Mouse (Mus musculus) bone marrow macrophage, adult 2 months (primary cell): ENCODE measurements around the gene Coro2a.
"Not testable (repeated sequence)": the region's sequence is repeated elsewhere in the genome, so short reads cannot be mapped to it uniquely, and the experiment has no call there.

Source experiments
- CTCF ChIP-seq: IDR thresholded peaks from 2 replicates; pipeline ENCODE4 v1.5.1; 2012; ENCODE audit warnings: low read depth, mild to moderate bottlenecking, low read length, moderate library complexity
- POLR2A ChIP-seq: IDR thresholded peaks from 2 replicates; pipeline ENCODE4 v1.6.1; 2012; ENCODE audit warnings: mild to moderate bottlenecking, low read depth, low read length, borderline replicate concordance

DNA sequence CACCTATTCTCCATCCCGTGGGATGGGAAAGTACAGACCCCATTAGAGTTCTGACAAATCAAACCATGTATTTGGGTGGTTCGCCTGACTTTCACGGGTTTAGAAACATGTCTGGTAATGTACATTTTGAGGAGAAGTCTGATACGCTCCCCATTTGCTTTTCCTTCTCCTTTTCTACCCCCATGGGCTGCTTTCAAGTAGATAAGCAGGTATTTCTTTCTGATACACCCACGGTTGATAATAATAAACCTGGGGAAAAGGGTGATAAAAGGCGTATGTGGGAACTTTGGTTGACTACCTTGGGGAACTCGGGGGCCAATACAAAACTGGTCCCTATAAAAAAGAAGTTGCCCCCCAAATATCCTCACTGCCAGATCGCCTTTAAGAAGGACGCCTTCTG, 20.0 kb downstream of the Coro2a start:
- not testable (repeated sequence) for TF ChIP-seq CTCF, POLR2A
